Mouse (Mus musculus): ENCODE measurements around the gene Hykk.

DNA sequence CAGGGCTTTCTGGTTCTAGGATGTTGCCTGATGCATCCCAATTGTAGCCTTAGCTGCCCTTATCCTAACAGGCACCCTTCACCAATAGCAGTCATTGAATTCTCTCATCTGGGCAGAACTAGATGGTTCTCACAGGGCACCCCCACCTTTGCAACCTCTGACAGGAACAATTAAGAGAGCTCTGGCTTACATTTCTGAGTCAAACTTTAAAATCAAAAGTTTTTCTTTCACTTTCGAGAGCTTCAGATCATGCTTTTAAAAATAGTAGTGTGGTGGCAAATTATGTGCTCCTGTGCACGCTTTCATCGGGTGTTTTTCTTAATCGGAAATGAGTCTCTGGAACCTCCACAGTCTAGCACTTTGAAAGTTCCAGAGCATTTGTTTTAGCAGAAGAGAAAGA, 44.0 kb downstream of the Hykk start:
- no peak for TF ChIP-seq POLR2A (IDR thresholded peaks at IDR 0.05; ENCODE audit: low read depth, low read length)
- no peak for TF ChIP-seq CTCF (IDR thresholded peaks at IDR 0.05; ENCODE audit: extremely low read depth, insufficient read depth, insufficient read length, insufficient replicate concordance)
